ENCODE assay signal across 10 mouse cellular contexts in the genomic region with DNA sequence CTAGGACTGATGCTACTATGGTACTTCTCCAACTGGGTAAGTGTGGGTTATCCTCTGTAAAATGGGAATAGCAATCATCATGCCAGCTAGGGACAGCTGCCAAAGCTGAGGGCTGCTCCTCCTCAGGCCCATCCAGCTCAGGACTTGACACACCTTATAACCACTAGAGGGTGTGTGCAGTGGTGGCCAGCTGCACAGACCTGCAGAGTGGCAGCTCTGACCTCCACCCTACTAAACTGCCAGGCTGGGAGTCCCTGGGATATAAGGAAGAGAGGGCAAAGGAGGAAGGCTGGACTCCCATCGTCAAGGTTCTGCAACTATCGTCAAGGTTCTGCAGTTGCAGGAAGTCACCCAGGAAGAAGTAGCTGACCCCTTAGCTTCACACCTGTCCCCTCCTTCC. TPM values are rescaled to one million over a fixed set of nuclear protein-coding genes. Genes with fewer than 3 reads are reported as not detected.
DNase-seq lines count a peak whose midpoint lies in the region; ATAC-seq lines count a peak whose summit lies in the region.
"Had no signal": no experiment of that assay in that cellular context is flagged by ENCODE, and none has a peak within 500 bp of the region (broad histone marks: within the 10 kb centered on the region; RNA-seq: fewer than 3 reads in every experiment).

No protein-coding gene starts in this region.

- no peaks in the 10 kb centered on the region for H3K9me3 ChIP-seq in forebrain, embryonic 10.5 days
- H3K9me3 ChIP-seq in forebrain, embryonic 14.5 days (replicated peaks; ENCODE audit: control insufficient read depth, low read length), result no peaks in the 10 kb centered on the region
- H3K9me3 ChIP-seq in intestine, embryonic 14.5 days (ENCODE audit: control insufficient read depth, low read length), result no peaks in the 10 kb centered on the region
- H3K9me3 ChIP-seq: forebrain, embryonic 12.5 days; stomach, embryonic 15.5 days had no signal

- no peak for ATAC-seq in forebrain, embryonic 14.5 days
- no peak for ATAC-seq in intestine, embryonic 14.5 days (replicated peaks; ENCODE audit: low FRiP score, low TSS enrichment, low read depth)

- no peak overlapping the region for H3K9ac ChIP-seq in forebrain, embryonic 14.5 days (ENCODE audit: low read length)
- no peak overlapping the region for H3K9ac ChIP-seq in intestine, embryonic 14.5 days (ENCODE audit: low read length)
- H3K9ac ChIP-seq: forebrain, embryonic 12.5 days; stomach, embryonic 15.5 days had no signal

- H3K27ac ChIP-seq in forebrain, embryonic 10.5 days, result 0 out of 2 replicates have a peak overlapping the region, but pooled peaks have one; percentile 0
- no peak overlapping the region for H3K27ac ChIP-seq in forebrain, embryonic 14.5 days (ENCODE audit: low read depth, low read length)
- no peak overlapping the region for H3K27ac ChIP-seq in intestine, embryonic 14.5 days (ENCODE audit: low read depth)
- H3K27ac ChIP-seq: forebrain, embryonic 12.5 days; stomach, embryonic 15.5 days had no signal

- DNase-seq in forebrain, embryonic 10.5 days (ENCODE audit: extremely low spot score, low spot score), result no peak
- DNase-seq in forebrain, embryonic 14.5 days (ENCODE audit: low spot score), result no peak
- peak; percentile 42 for DNase-seq in lung, postnatal 36 days
- no peak for DNase-seq in lung, postnatal 10 days
- peak; percentile 55 for DNase-seq in intestine, embryonic 14.5 days (ENCODE audit: low spot score)
- DNase-seq in naive thymus-derived CD4-positive, alpha-beta T cell, adult 2 months (ENCODE audit: low read depth), result peak; percentile 23
- no peak for DNase-seq in frontal cortex, postnatal 10 days (ENCODE audit: low spot score in 2 of 2)
- no peak for DNase-seq in Muller cell, postnatal 12 days (ENCODE audit: inconsistent ontology term)

- 43% methylated on average over 2 of the region's 2 CpGs for WGBS in forebrain, embryonic 10.5 days
- 49% methylated on average over 2 of the region's 2 CpGs for WGBS in forebrain, embryonic 14.5 days
- WGBS in intestine, embryonic 14.5 days, result 26% methylated on average over 2 of the region's 2 CpGs

- H3K27me3 ChIP-seq in forebrain, embryonic 10.5 days (ENCODE audit: poor library complexity, severe bottlenecking), result peaks cover 21% of the 10 kb centered on the region
- H3K27me3 ChIP-seq in forebrain, embryonic 14.5 days (replicated peaks; ENCODE audit: control insufficient read depth, insufficient read depth, low read length), result 0 out of 2 replicates have a peak, but pooled peaks cover 9% of the 10 kb centered on the region
- H3K27me3 ChIP-seq in intestine, embryonic 14.5 days (replicated peaks; ENCODE audit: control insufficient read depth, insufficient read depth, low read length), result no peaks in the 10 kb centered on the region
- H3K27me3 ChIP-seq: stomach, embryonic 15.5 days had no signal

- no peaks in the 10 kb centered on the region for H3K36me3 ChIP-seq in forebrain, embryonic 10.5 days (replicated peaks)
- H3K36me3 ChIP-seq in forebrain, embryonic 14.5 days (ENCODE audit: control insufficient read depth, insufficient read depth, low read length), result no peaks in the 10 kb centered on the region
- H3K36me3 ChIP-seq in intestine, embryonic 14.5 days (ENCODE audit: control insufficient read depth, insufficient read depth, low read length), result no peaks in the 10 kb centered on the region
- H3K36me3 ChIP-seq: forebrain, embryonic 12.5 days; stomach, embryonic 15.5 days had no signal

- no peak overlapping the region for H3K4me2 ChIP-seq in forebrain, embryonic 14.5 days (ENCODE audit: low read length)
- no peak overlapping the region for H3K4me2 ChIP-seq in intestine, embryonic 14.5 days (ENCODE audit: low read length)
- H3K4me2 ChIP-seq: forebrain, embryonic 12.5 days; stomach, embryonic 15.5 days had no signal

- H3K4me1 ChIP-seq in forebrain, embryonic 10.5 days, result peaks cover 56% of the 10 kb centered on the region
- H3K4me1 ChIP-seq in forebrain, embryonic 14.5 days (ENCODE audit: control insufficient read depth, insufficient read depth, low read length), result peaks cover 8% of the 10 kb centered on the region
- peaks cover 6% of the 10 kb centered on the region; the same call in 1 of the 2 replicates for H3K4me1 ChIP-seq in intestine, embryonic 14.5 days (replicated peaks; ENCODE audit: control insufficient read depth, insufficient read depth, low read length)

- H3K4me3 ChIP-seq in forebrain, embryonic 10.5 days, result no peak overlapping the region
- no peak overlapping the region for H3K4me3 ChIP-seq in forebrain, embryonic 14.5 days (ENCODE audit: low read depth, low read length)
- no peak overlapping the region for H3K4me3 ChIP-seq in intestine, embryonic 14.5 days (ENCODE audit: low read depth, low read length)
- H3K4me3 ChIP-seq: forebrain, embryonic 12.5 days; stomach, embryonic 15.5 days had no signal

RNA-seq across cellular contexts. Expression of a gene that starts 3.1 kb away (rescaled TPM):
- 3.6 and 3.7 TPM in 2 replicates for polyA plus RNA-seq in forebrain, embryonic 10.5 days (2016; fragmentation: Nextera tagmentation; extraction: Ambion mirVana)
- polyA plus RNA-seq in forebrain, embryonic 14.5 days (2014; fragmentation: Nextera tagmentation; extraction: Ambion mirVana), result 1.8 and 1.9 TPM in 2 replicates
- polyA plus RNA-seq in intestine, embryonic 14.5 days (2014; fragmentation: Nextera tagmentation; extraction: Ambion mirVana), result 8.5 and 9.3 TPM in 2 replicates

Comparison
In these comparisons a context has a peak if more than half of its experiments do, and no peak if none do; other contexts are left out.
1. DNase-seq: peak in lung, postnatal 36 days (single experiment), intestine, embryonic 14.5 days (single experiment) and naive thymus-derived CD4-positive, alpha-beta T cell, adult 2 months (single experiment); none in forebrain, embryonic 10.5 days (single experiment), forebrain, embryonic 14.5 days (single experiment), lung, postnatal 10 days (single experiment), frontal cortex, postnatal 10 days (0 of 2) and Muller cell, postnatal 12 days (single experiment).